8 mouse cellular contexts compared by ENCODE assay signal in the genomic region with DNA sequence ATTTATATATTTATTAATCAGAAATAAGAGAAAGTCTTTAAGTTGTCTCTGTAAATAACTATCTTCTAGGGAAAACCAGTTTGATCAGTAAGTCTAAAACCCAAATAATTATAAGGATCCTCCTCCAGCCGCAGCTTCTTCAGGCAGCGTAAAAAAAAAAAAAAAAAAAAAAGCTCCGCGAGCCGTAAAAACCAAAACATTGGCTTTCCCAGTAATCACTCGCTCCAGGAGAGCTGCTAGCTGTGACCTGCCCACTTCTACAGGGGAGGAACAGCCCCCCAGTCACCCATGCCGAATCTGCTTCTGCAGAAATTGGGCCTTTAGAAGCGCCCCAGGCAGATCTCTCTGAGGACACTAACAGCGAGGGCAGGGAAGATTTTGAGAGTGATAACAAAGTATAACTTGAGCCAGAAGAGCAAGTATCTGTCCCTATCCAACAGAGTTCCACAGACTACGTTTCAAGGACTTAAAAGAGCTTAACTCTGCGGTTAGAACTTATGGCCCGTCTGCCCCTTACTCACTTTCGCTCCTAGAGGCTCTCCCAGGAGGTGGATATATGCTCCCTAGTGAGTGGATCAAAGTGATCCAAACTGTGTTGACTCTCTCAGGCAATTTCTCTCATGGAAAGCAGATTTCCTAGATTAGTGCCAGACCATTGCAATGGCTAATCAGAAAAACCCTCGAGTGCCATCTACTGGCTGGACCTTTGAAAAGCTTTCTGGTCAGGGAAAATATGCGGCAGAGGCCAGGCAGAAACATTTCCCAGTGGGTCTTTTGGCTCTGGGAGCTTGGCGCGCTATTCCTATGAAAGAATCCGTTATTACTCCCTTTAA.
A peak's percentile ranks its signal among the peaks of the same experiment; 100 is the strongest.
DNase-seq lines count a peak whose midpoint lies in the region; ATAC-seq and TF ChIP-seq lines count a peak whose summit lies in the region.

No protein-coding gene starts in this region.

- no peaks in the 10 kb centered on the region for H3K36me3 ChIP-seq in heart, embryonic 10.5 days
- H3K36me3 ChIP-seq in liver, adult 2 months (ENCODE audit: control insufficient read depth, insufficient read depth, low read length): no peaks in the 10 kb centered on the region

- DNase-seq in B cell, adult 2 months: peak; percentile 13 to 14
- DNase-seq in adipocyte (ENCODE audit: low spot score): peak; percentile 88
- DNase-seq in embryo, embryonic 10.5 days (ENCODE audit: low spot score): peak; percentile 77
- peak; percentile 68 for DNase-seq in heart, embryonic 10.5 days (ENCODE audit: low spot score)
- DNase-seq in kidney, postnatal 14 days: peak; percentile 79
- peak; percentile 35 for DNase-seq in liver, adult 2 months (ENCODE audit: extremely low read depth, low read depth, low spot score)
- peak; percentile 14 for DNase-seq in retina, postnatal 7 days (ENCODE audit: low read depth, low spot score)

- TF ChIP-seq POLR2A in liver, adult 2 months (IDR thresholded peaks at IDR 0.05; ENCODE audit: extremely low read depth, insufficient read depth, low read length): no peak

- no peaks in the 10 kb centered on the region for H3K79me2 ChIP-seq in liver, adult 2 months (ENCODE audit: control insufficient read depth, insufficient read depth, low read length)

- 43% methylated on average over 18 of the region's 18 CpGs for WGBS in heart, embryonic 10.5 days
- 44% methylated on average over 18 of the region's 18 CpGs for WGBS in liver, adult 2 months

- H3K9ac ChIP-seq in liver, adult 2 months (ENCODE audit: low read depth, low read length): no peak overlapping the region

- H3K9me3 ChIP-seq in heart, embryonic 10.5 days: no peaks in the 10 kb centered on the region

- TF ChIP-seq CTCF in liver, adult 2 months (IDR thresholded peaks at IDR 0.05; ENCODE audit: low read depth, low read length): peak; percentile 27; the same call in 1 of the 2 replicates

- no peak for ATAC-seq in monocyte, adult 5-6 weeks (replicated peaks; ENCODE audit: insufficient number of reproducible peaks, low FRiP score, low TSS enrichment, poor library complexity, severe bottlenecking)

- H3K4me3 ChIP-seq in heart, embryonic 10.5 days: peak overlapping the region; percentile 45
- no peak overlapping the region for H3K4me3 ChIP-seq in liver, adult 2 months (ENCODE audit: insufficient read depth, low read depth, low read length)

- H3K4me1 ChIP-seq in heart, embryonic 10.5 days: no peaks in the 10 kb centered on the region
- H3K4me1 ChIP-seq in liver, adult 2 months (ENCODE audit: control insufficient read depth, insufficient read depth, low read length): no peaks in the 10 kb centered on the region

- no peak overlapping the region for H3K27ac ChIP-seq in heart, embryonic 10.5 days
- no peak overlapping the region for H3K27ac ChIP-seq in liver, adult 2 months (replicated peaks; ENCODE audit: insufficient read depth, low read depth, low read length)

- no peaks in the 10 kb centered on the region for H3K27me3 ChIP-seq in heart, embryonic 10.5 days (ENCODE audit: insufficient read depth, poor library complexity, severe bottlenecking)
- no peaks in the 10 kb centered on the region for H3K27me3 ChIP-seq in liver, adult 2 months (ENCODE audit: control insufficient read depth, insufficient read depth, low read length)

Comparison
In these comparisons a context has a peak if more than half of its experiments do, and no peak if none do; other contexts are left out.
1. DNase-seq: peak in every context shown above with its lines; median percentile 88 in adipocyte; 79 in kidney, postnatal 14 days; 77 in embryo, embryonic 10.5 days; 68 in heart, embryonic 10.5 days; 35 in liver, adult 2 months; 14 in retina, postnatal 7 days; 14 in B cell, adult 2 months.